Mouse (Mus musculus) left cerebral cortex, postnatal 14 days (tissue): Measurements from ENCODE around the gene Hoxa9. TPM values are rescaled to one million over a fixed set of nuclear protein-coding genes. Genes with fewer than 3 reads are reported as not detected.

Experiments used
- DNase-seq, 2 experiments: peaks; one replicate each; pipeline ENCODE4 v3.0.0; 2021 to 2022; ENCODE audit warnings: low spot score in 2 of 2, mixed read lengths in 1 of 2
- intact Hi-C: fragments of 180-260 bp; cut with DNase I; formaldehyde crosslinking; loops from one replicate; pipeline ENCODE4 v1.15.1; 2025
- total RNA-seq, 2 experiments: library from RNA; stranded (reverse); gene quantifications; 2 replicates each; pipeline ENCODE4 v1.2.3; 2021

The Hoxa9 gene
- total RNA-seq, 2 experiments from 2014 or later = not detected

GRCm38 (mm10) chr6:52194690-52195089 lies 36.2 kb downstream of the Hoxa9 start:
- intact Hi-C loops = no loop called here
- no peak for DNase-seq

- intact Hi-C loops = no loop called here
- peak in 1 of 2 experiments; percentile 32 for DNase-seq
Observed at GRCm38 (mm10) chr6:52191860-52192550, 38.9 kb downstream of the Hoxa9 start.

- intact Hi-C loops = no loop called here
Observed at GRCm38 (mm10) chr6:52190906-52191810, 39.7 kb downstream of the Hoxa9 start, which contains the start of gene Hoxa4. Gene Hoxa4 (minus strand): TSS chr6:52191753.

GRCm38 (mm10) chr6:52190410-52190809 lies 40.5 kb downstream of the Hoxa9 start:
- no peak for DNase-seq
- intact Hi-C loops = no loop called here

More at GRCm38 (mm10) chr6:52190906-52191810, 39.7 kb downstream of the Hoxa9 start, which contains the start of gene Hoxa4:
- DNase-seq = no peak

- intact Hi-C loops = no loop called here
- DNase-seq = no peak
Observed at GRCm38 (mm10) chr6:52189909-52190308, 41.0 kb downstream of the Hoxa9 start.

GRCm38 (mm10) chr6:52189172-52189591 lies 41.7 kb downstream of the Hoxa9 start:
- intact Hi-C loops = no loop called here
- DNase-seq = no peak

- DNase-seq = no peak
Observed at GRCm38 (mm10) chr6:52186500-52186899, 44.4 kb downstream of the Hoxa9 start.

GRCm38 (mm10) chr6:52185834-52186233 lies 45.1 kb downstream of the Hoxa9 start:
- intact Hi-C loops = no loop called here
- DNase-seq = no peak

More at GRCm38 (mm10) chr6:52186500-52186899, 44.4 kb downstream of the Hoxa9 start:
- intact Hi-C loops = no loop called here

GRCm38 (mm10) chr6:52185222-52185621 lies 45.7 kb downstream of the Hoxa9 start:
- intact Hi-C loops = no loop called here
- no peak for DNase-seq

GRCm38 (mm10) chr6:52184668-52185067 lies 46.2 kb downstream of the Hoxa9 start:
- intact Hi-C loops = no loop called here

GRCm38 (mm10) chr6:52183311-52184080 lies 47.4 kb downstream of the Hoxa9 start:
- no peak for DNase-seq
- intact Hi-C loops = no loop called here

More at GRCm38 (mm10) chr6:52184668-52185067, 46.2 kb downstream of the Hoxa9 start:
- DNase-seq = no peak

GRCm38 (mm10) chr6:52182793-52183192 lies 48.1 kb downstream of the Hoxa9 start:
- no peak for DNase-seq
- intact Hi-C loops = no loop called here

GRCm38 (mm10) chr6:52182030-52182429 lies 48.9 kb downstream of the Hoxa9 start:
- no peak for DNase-seq
- intact Hi-C loops = no loop called here

- intact Hi-C loops = no loop called here
- DNase-seq = no peak
Observed at GRCm38 (mm10) chr6:52180726-52181125, 50.2 kb downstream of the Hoxa9 start.

GRCm38 (mm10) chr6:52180213-52180710 lies 50.6 kb downstream of the Hoxa9 start:
- no peak for DNase-seq
- intact Hi-C loops = no loop called here

- intact Hi-C loops = no loop called here
- DNase-seq = no peak
Observed at GRCm38 (mm10) chr6:52179690-52180089, 51.2 kb downstream of the Hoxa9 start.

- no peak for DNase-seq
- intact Hi-C loops = no loop called here
Observed at GRCm38 (mm10) chr6:52178918-52179665, 51.8 kb downstream of the Hoxa9 start.

- no peak for DNase-seq
- intact Hi-C loops = no loop called here
Observed at GRCm38 (mm10) chr6:52177806-52178205, 53.1 kb downstream of the Hoxa9 start.
